In the genomic region with DNA sequence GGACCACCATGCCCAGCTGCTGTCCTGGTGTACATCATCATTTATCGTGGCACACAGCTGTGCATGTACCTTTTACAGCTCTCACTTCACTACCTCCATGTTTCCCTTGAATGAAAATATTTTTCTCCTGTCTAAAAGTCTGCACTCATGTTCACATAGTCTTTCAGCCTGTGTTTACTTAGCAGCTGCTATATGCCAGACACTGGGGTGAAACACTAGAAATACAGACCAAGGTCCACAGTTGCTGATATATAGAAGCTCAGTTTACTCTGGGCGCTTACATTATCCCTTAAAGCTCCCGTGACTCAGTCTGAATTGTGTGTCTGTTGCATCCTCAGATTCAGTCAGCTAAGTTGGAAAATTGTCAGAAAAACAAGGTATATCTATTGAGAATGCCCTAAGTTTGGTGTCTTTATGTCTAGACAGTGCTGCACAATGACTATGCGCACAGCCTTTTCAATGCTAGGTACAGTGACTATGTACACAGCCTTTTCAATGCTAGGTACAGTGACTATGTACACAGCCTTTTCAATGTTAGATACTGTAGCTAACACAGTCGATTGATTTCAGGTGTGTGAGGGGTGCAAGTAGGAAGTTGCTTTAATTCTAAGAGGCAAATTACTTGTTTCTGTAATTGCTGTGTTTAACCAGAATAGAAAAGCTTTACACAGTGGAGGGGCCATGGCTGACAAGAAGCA, we compare ENCODE assay signal across 24 mouse cellular contexts. TPM values are rescaled to one million over a fixed set of nuclear protein-coding genes. Genes with fewer than 3 reads are reported as not detected.
DNase-seq lines count a peak whose midpoint lies in the region; ATAC-seq lines count a peak whose summit lies in the region.
"Had no signal": no experiment of that assay in that cellular context is flagged by ENCODE, and none has a peak within 500 bp of the region (broad histone marks: within the 10 kb centered on the region; RNA-seq: fewer than 3 reads in every experiment).

No protein-coding gene starts in this region.

- no peak overlapping the region for H3K9ac ChIP-seq in liver, embryonic 13.5 days
- H3K9ac ChIP-seq in liver, embryonic 11.5 days (ENCODE audit: low read depth, low read length): no peak overlapping the region
- H3K9ac ChIP-seq in liver, embryonic 16.5 days (ENCODE audit: low read depth, low read length): no peak overlapping the region
- H3K9ac ChIP-seq in liver, embryonic 12.5 days: no peak overlapping the region
- no peak overlapping the region for H3K9ac ChIP-seq in stomach, embryonic 16.5 days (ENCODE audit: low read length)
- H3K9ac ChIP-seq: embryonic facial prominence, embryonic 12.5 days; forebrain, embryonic 13.5 days had no signal

- WGBS in liver, embryonic 13.5 days (ENCODE audit: insufficient replicate concordance): 73% methylated on average over 5 of the region's 5 CpGs
- 88% methylated on average over 5 of the region's 5 CpGs for WGBS in liver, embryonic 11.5 days
- WGBS in liver, embryonic 16.5 days (ENCODE audit: insufficient replicate concordance): 73% methylated on average over 5 of the region's 5 CpGs
- WGBS in liver, embryonic 12.5 days (ENCODE audit: insufficient replicate concordance): 79% methylated on average over 5 of the region's 5 CpGs
- WGBS in stomach, embryonic 16.5 days: 70% methylated on average over 5 of the region's 5 CpGs

- H3K4me1 ChIP-seq in liver, embryonic 13.5 days (replicated peaks): no peaks in the 10 kb centered on the region; the same call in 1 of the 2 replicates
- no peaks in the 10 kb centered on the region for H3K4me1 ChIP-seq in liver, embryonic 11.5 days (replicated peaks; ENCODE audit: control insufficient read depth, insufficient read depth, low read length)
- no peaks in the 10 kb centered on the region; the same call in 1 of the 2 replicates for H3K4me1 ChIP-seq in liver, embryonic 16.5 days (ENCODE audit: control insufficient read depth, low read depth, low read length)
- no peaks in the 10 kb centered on the region for H3K4me1 ChIP-seq in liver, embryonic 12.5 days
- H3K4me1 ChIP-seq in stomach, embryonic 16.5 days (ENCODE audit: control insufficient read depth, insufficient read depth, low read length): no peaks in the 10 kb centered on the region
- H3K4me1 ChIP-seq: embryonic facial prominence, embryonic 10.5 days; embryonic facial prominence, embryonic 12.5 days had no signal

- no peaks in the 10 kb centered on the region for H3K9me3 ChIP-seq in liver, embryonic 13.5 days (replicated peaks)
- H3K9me3 ChIP-seq in liver, embryonic 11.5 days (ENCODE audit: control insufficient read depth, low read length): no peaks in the 10 kb centered on the region
- H3K9me3 ChIP-seq in liver, embryonic 16.5 days (replicated peaks; ENCODE audit: control insufficient read depth, low read length): no peaks in the 10 kb centered on the region
- H3K9me3 ChIP-seq in liver, embryonic 12.5 days (replicated peaks): no peaks in the 10 kb centered on the region
- H3K9me3 ChIP-seq in stomach, embryonic 16.5 days (replicated peaks; ENCODE audit: control insufficient read depth, low read length): no peaks in the 10 kb centered on the region
- H3K9me3 ChIP-seq: embryonic facial prominence, embryonic 10.5 days; embryonic facial prominence, embryonic 12.5 days; forebrain, embryonic 13.5 days; G1E had no signal

- 0 out of 2 replicates have a peak overlapping the region, but pooled peaks have one; percentile 44 for H3K27ac ChIP-seq in liver, embryonic 13.5 days
- H3K27ac ChIP-seq in liver, embryonic 11.5 days (ENCODE audit: low read depth, low read length): no peak overlapping the region; the same call in 1 of the 2 replicates
- H3K27ac ChIP-seq in liver, embryonic 16.5 days (ENCODE audit: low read length): peak overlapping the region; percentile 61
- H3K27ac ChIP-seq in liver, embryonic 12.5 days: no peak overlapping the region
- H3K27ac ChIP-seq in stomach, embryonic 16.5 days (ENCODE audit: low read length): 0 out of 2 replicates have a peak overlapping the region, but pooled peaks have one; percentile 33
- H3K27ac ChIP-seq: embryonic facial prominence, embryonic 10.5 days; embryonic facial prominence, embryonic 12.5 days; forebrain, embryonic 13.5 days had no signal

- no peak overlapping the region for H3K4me3 ChIP-seq in liver, embryonic 13.5 days (replicated peaks)
- H3K4me3 ChIP-seq in liver, embryonic 11.5 days (ENCODE audit: low read depth, low read length): no peak overlapping the region
- H3K4me3 ChIP-seq in liver, embryonic 16.5 days (ENCODE audit: low read depth, low read length): no peak overlapping the region
- no peak overlapping the region for H3K4me3 ChIP-seq in liver, embryonic 12.5 days
- no peak overlapping the region for H3K4me3 ChIP-seq in stomach, embryonic 16.5 days (replicated peaks; ENCODE audit: low read length)
- H3K4me3 ChIP-seq: embryonic facial prominence, embryonic 10.5 days; embryonic facial prominence, embryonic 12.5 days; forebrain, embryonic 13.5 days had no signal

- H3K4me2 ChIP-seq in liver, embryonic 13.5 days: no peak overlapping the region
- H3K4me2 ChIP-seq in liver, embryonic 11.5 days: no peak overlapping the region
- H3K4me2 ChIP-seq in liver, embryonic 16.5 days (ENCODE audit: low read depth, low read length): no peak overlapping the region
- H3K4me2 ChIP-seq in liver, embryonic 12.5 days: no peak overlapping the region
- H3K4me2 ChIP-seq in stomach, embryonic 16.5 days (ENCODE audit: low read depth, low read length): no peak overlapping the region
- H3K4me2 ChIP-seq: embryonic facial prominence, embryonic 12.5 days; forebrain, embryonic 13.5 days had no signal

- H3K27me3 ChIP-seq in liver, embryonic 13.5 days: no peaks in the 10 kb centered on the region
- H3K27me3 ChIP-seq in liver, embryonic 11.5 days (replicated peaks; ENCODE audit: control insufficient read depth, insufficient read depth, low read length): no peaks in the 10 kb centered on the region
- H3K27me3 ChIP-seq in liver, embryonic 16.5 days (ENCODE audit: control insufficient read depth, insufficient read depth, low read depth, low read length): no peaks in the 10 kb centered on the region
- H3K27me3 ChIP-seq in liver, embryonic 12.5 days (replicated peaks): no peaks in the 10 kb centered on the region
- no peaks in the 10 kb centered on the region for H3K27me3 ChIP-seq in stomach, embryonic 16.5 days (ENCODE audit: control insufficient read depth, insufficient read depth, low read length)
- H3K27me3 ChIP-seq: CH12.LX; embryonic facial prominence, embryonic 12.5 days; forebrain, embryonic 13.5 days; Patski had no signal

- H3K36me3 ChIP-seq in liver, embryonic 13.5 days: peaks cover 83% of the 10 kb centered on the region
- peaks cover 12% of the 10 kb centered on the region; the same call in 1 of the 2 replicates for H3K36me3 ChIP-seq in liver, embryonic 11.5 days (ENCODE audit: control insufficient read depth, insufficient read depth, low read length)
- no peaks in the 10 kb centered on the region; the same call in 1 of the 2 replicates for H3K36me3 ChIP-seq in liver, embryonic 16.5 days (ENCODE audit: control insufficient read depth, insufficient read depth)
- peaks cover 92% of the 10 kb centered on the region for H3K36me3 ChIP-seq in liver, embryonic 12.5 days
- peaks cover 3% of the 10 kb centered on the region; the same call in 1 of the 2 replicates for H3K36me3 ChIP-seq in stomach, embryonic 16.5 days (ENCODE audit: control insufficient read depth, insufficient read depth, low read length)

- peak; percentile 34; the same call in 1 of the 2 replicates for ATAC-seq in liver, embryonic 13.5 days (ENCODE audit: low read depth)
- ATAC-seq in liver, embryonic 11.5 days (replicated peaks; ENCODE audit: low FRiP score): no peak
- ATAC-seq in liver, embryonic 16.5 days (ENCODE audit: low read depth): peak; percentile 81
- no peak for ATAC-seq in liver, embryonic 12.5 days
- peak; percentile 76; the same call in 1 of the 2 replicates for ATAC-seq in stomach, embryonic 16.5 days (ENCODE audit: insufficient read depth, low FRiP score)
- ATAC-seq: activated CD4-positive, CD25-positive, alpha-beta regulatory T cell, adult 4 months; CD4-positive, CD25-positive, alpha-beta regulatory T cell, adult 4 months; forebrain, embryonic 13.5 days; Patski had no signal

- no peak for DNase-seq in liver, embryonic 13.5 days
- no peak for DNase-seq in liver, embryonic 11.5 days (ENCODE audit: low spot score)
- no peak for DNase-seq in kidney, adult 8-10 months
- no peak for DNase-seq in thymus, postnatal 10 days (ENCODE audit: low spot score in 2 of 2)
- DNase-seq: adrenal gland, adult 8-10 months; adrenal gland, postnatal 14 days; adrenal gland, postnatal 36 days; B cell, adult 2 months; cerebellum, adult 11-12 months; cerebellum, adult 2 months; cerebellum, adult 9-10 months; cerebellum, postnatal 10 days; cerebellum, postnatal 25 days had no signal

RNA-seq across cellular contexts. Expression of gene Synrg, which starts 33.1 kb away (rescaled TPM):
- 5.8 and 6.4 TPM in 2 replicates for polyA plus RNA-seq in liver, embryonic 13.5 days (2015; fragmentation: Nextera tagmentation; extraction: Ambion mirVana)
- 9.0 and 11.5 TPM in 2 replicates for polyA plus RNA-seq in liver, embryonic 11.5 days (2014; fragmentation: Nextera tagmentation; extraction: Ambion mirVana)
- 5.3 and 5.4 TPM in 2 replicates for polyA plus RNA-seq in liver, embryonic 16.5 days (2015; fragmentation: Nextera tagmentation; extraction: Ambion mirVana)
- 10.2 and 11.2 TPM in 2 replicates for polyA plus RNA-seq in liver, embryonic 12.5 days (2016; fragmentation: Nextera tagmentation; extraction: Ambion mirVana)
- polyA plus RNA-seq in stomach, embryonic 16.5 days (2015; fragmentation: Nextera tagmentation; extraction: Ambion mirVana): 11.7 and 12.8 TPM in 2 replicates

RNA-seq across cellular contexts. Expression of gene Ddx52, which starts 55.5 kb away (rescaled TPM):
- 21.5 and 26.4 TPM in 2 replicates for polyA plus RNA-seq in liver, embryonic 13.5 days (2015; fragmentation: Nextera tagmentation; extraction: Ambion mirVana)
- polyA plus RNA-seq in liver, embryonic 11.5 days (2014; fragmentation: Nextera tagmentation; extraction: Ambion mirVana): 38.1 and 42.3 TPM in 2 replicates
- 11.2 and 13.0 TPM in 2 replicates for polyA plus RNA-seq in liver, embryonic 16.5 days (2015; fragmentation: Nextera tagmentation; extraction: Ambion mirVana)
- 24.3 and 27.4 TPM in 2 replicates for polyA plus RNA-seq in liver, embryonic 12.5 days (2016; fragmentation: Nextera tagmentation; extraction: Ambion mirVana)
- 24.0 and 27.4 TPM in 2 replicates for polyA plus RNA-seq in stomach, embryonic 16.5 days (2015; fragmentation: Nextera tagmentation; extraction: Ambion mirVana)

Comparison
In these comparisons a context has a peak if more than half of its experiments do, and no peak if none do; other contexts are left out.
1. ATAC-seq: peak in liver, embryonic 13.5 days (single experiment), liver, embryonic 16.5 days (single experiment) and stomach, embryonic 16.5 days (single experiment); none in liver, embryonic 11.5 days (single experiment) and liver, embryonic 12.5 days (single experiment).
2. H3K27ac ChIP-seq: peak in liver, embryonic 13.5 days (single experiment), liver, embryonic 16.5 days (single experiment) and stomach, embryonic 16.5 days (single experiment); none in liver, embryonic 11.5 days (single experiment) and liver, embryonic 12.5 days (single experiment).